Mouse (Mus musculus): ENCODE measurements around the gene Gm14781. TPM values are rescaled to one million over a fixed set of nuclear protein-coding genes. Genes with fewer than 3 reads are reported as not detected.
"Not testable (repeated sequence)": the region's sequence is repeated elsewhere in the genome, so short reads cannot be mapped to it uniquely, and the experiment has no call there.

The Gm14781 gene
- not detected for total RNA-seq (2021)
- long read RNA-seq, experiment 1: 0 reads
- long read RNA-seq, experiment 2: 0 reads

DNA sequence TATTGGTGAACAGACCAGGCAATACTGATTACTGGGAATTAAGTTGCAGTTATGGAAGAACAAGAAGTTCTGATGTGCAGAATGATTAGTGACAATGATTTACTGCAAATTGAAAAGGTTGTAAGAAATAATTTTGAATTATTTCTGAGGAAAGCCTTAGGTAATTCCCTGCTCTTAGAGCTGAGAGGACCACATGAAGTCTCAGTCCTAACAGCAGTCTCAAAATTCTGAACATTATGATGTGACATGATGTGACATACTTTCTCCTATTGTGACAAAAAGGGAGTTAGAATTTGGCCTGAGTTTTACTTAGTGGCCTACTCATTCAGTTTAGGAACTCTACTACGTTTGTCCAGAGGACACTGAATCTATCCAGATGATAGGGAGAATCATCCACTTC lies at the start of gene Gm14781:
Gm14781 (plus strand) TSS at position 301 of the 400 bp plus-strand sequence.
- not testable (repeated sequence) for DNase-seq (ENCODE audit: low spot score in 2 of 2)

DNA sequence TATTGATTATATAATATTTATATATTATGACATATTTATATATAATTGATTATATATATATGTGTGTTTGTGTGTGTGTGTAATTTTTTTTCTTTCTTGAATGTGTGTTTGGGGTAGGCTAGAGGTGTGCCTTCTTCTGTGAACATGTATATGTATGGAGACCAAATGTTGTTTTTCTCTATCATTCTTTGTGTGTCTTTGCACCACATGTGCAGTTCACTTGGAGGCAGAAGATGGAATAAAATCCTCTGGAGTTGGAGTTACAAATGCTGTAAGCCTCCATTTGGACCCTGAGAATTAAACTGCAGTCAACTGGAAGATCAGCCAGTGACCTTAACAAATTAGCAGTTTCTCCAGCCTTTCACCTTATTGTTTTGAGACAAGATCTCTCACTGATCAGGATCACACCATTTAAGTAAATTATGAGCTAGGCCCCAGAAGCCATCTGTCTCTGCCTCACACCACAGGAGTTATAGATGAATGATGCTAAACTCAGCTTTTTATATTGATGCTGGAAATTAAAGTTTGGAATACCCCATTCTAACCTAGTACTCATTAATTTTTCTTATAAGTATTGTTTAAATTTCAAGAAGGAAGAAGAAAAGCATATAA lies 23.1 kb downstream of the Gm14781 start:
- DNase-seq (ENCODE audit: low spot score in 2 of 2): not testable (repeated sequence)

Other genes with a start within 250 kb of the Gm14781 start
- gene Gm5072, start 239.7 kb upstream of the Gm14781 start, total RNA-seq (2021): not detected
- not detected for gene Gm8914, start 152.1 kb upstream of the Gm14781 start, total RNA-seq (2021)
- not detected for gene 1700084M14Rik, start 56.3 kb upstream of the Gm14781 start, total RNA-seq (2021)
- gene Mageb5, start 150.8 kb downstream of the Gm14781 start, total RNA-seq (2021): not detected